14 mouse cellular contexts compared by ENCODE assay signal in the genomic region with DNA sequence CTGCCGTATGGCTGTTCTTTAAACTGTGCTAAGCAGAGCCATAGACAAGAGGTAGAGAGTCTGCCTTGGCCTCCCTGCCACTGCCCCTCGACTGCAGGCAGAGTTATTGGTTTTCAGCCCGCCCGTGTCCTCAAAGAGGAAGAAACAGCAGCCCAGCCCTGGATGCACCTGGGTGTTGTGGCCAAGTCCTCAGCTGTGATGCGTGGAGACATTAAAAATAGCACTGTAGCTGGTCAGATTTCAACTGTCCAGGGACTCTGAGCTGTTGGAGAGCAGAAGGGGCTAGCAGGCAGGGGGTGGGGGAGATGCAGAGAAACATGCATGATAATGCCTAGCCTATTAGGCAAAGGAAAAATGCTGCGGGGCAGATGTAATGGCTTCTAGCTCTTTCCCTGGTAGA.
A peak's percentile ranks its signal among the peaks of the same experiment; 100 is the strongest.
DNase-seq lines count a peak whose midpoint lies in the region; ATAC-seq and TF ChIP-seq lines count a peak whose summit lies in the region.
"Had no signal": no experiment of that assay in that cellular context is flagged by ENCODE, and none has a peak within 500 bp of the region (broad histone marks: within the 10 kb centered on the region; RNA-seq: fewer than 3 reads in every experiment).

No protein-coding gene starts in this region.

- no peak for TF ChIP-seq CTCF in kidney, adult 2 months (conservative IDR thresholded peaks at IDR 0.05; ENCODE audit: insufficient read depth, insufficient read length, low read depth, low read length)

- H3K9me3 ChIP-seq in neural tube, embryonic 11.5 days (ENCODE audit: control insufficient read depth, low read length), result no peaks in the 10 kb centered on the region
- H3K9me3 ChIP-seq in neural tube, embryonic 15.5 days (replicated peaks), result no peaks in the 10 kb centered on the region
- H3K9me3 ChIP-seq in limb, embryonic 11.5 days (ENCODE audit: control insufficient read depth, low read length), result no peaks in the 10 kb centered on the region

- H3K27me3 ChIP-seq in neural tube, embryonic 11.5 days (ENCODE audit: control insufficient read depth, insufficient read depth, low read length), result no peaks in the 10 kb centered on the region
- H3K27me3 ChIP-seq in neural tube, embryonic 15.5 days (replicated peaks), result no peaks in the 10 kb centered on the region
- H3K27me3 ChIP-seq in limb, embryonic 11.5 days (ENCODE audit: control insufficient read depth, insufficient read depth, low read length), result no peaks in the 10 kb centered on the region
- H3K27me3 ChIP-seq in splenic B cell, adult 2 months (ENCODE audit: control insufficient read depth, insufficient read depth, low read length, poor library complexity, severe bottlenecking), result no peaks in the 10 kb centered on the region
- no peaks in the 10 kb centered on the region for H3K27me3 ChIP-seq in kidney, adult 2 months (replicated peaks; ENCODE audit: control insufficient read depth, insufficient read depth, low read length)

- no peak overlapping the region for H3K9ac ChIP-seq in neural tube, embryonic 11.5 days (ENCODE audit: low read length)
- H3K9ac ChIP-seq in neural tube, embryonic 15.5 days (replicated peaks), result no peak overlapping the region
- H3K9ac ChIP-seq in limb, embryonic 11.5 days (ENCODE audit: low read length), result no peak overlapping the region
- H3K9ac ChIP-seq: lung, embryonic 14.5 days had no signal

- no peak overlapping the region for H3K4me3 ChIP-seq in neural tube, embryonic 11.5 days (ENCODE audit: low read depth, low read length)
- H3K4me3 ChIP-seq in neural tube, embryonic 15.5 days (replicated peaks), result no peak overlapping the region
- H3K4me3 ChIP-seq in limb, embryonic 11.5 days (ENCODE audit: low read depth, low read length), result no peak overlapping the region
- H3K4me3 ChIP-seq in kidney, adult 2 months (ENCODE audit: insufficient read depth, low read depth, low read length), result no peak overlapping the region

- H3K4me1 ChIP-seq in neural tube, embryonic 11.5 days (ENCODE audit: control insufficient read depth, insufficient read depth, low read length), result peaks cover 7% of the 10 kb centered on the region
- H3K4me1 ChIP-seq in neural tube, embryonic 15.5 days, result 0 out of 2 replicates have a peak, but pooled peaks cover 10% of the 10 kb centered on the region
- H3K4me1 ChIP-seq in limb, embryonic 11.5 days (ENCODE audit: control insufficient read depth, insufficient read depth, low read length), result peaks cover 11% of the 10 kb centered on the region
- no peaks in the 10 kb centered on the region for H3K4me1 ChIP-seq in kidney, adult 2 months (ENCODE audit: control insufficient read depth, insufficient read depth, low read length)

- H3K27ac ChIP-seq in neural tube, embryonic 11.5 days (ENCODE audit: low read depth, low read length), result peak overlapping the region; percentile 70
- no peak overlapping the region; the same call in 1 of the 2 replicates for H3K27ac ChIP-seq in neural tube, embryonic 15.5 days (replicated peaks)
- H3K27ac ChIP-seq in limb, embryonic 11.5 days (replicated peaks; ENCODE audit: low read depth, low read length), result peak overlapping the region; percentile 26; the same call in 1 of the 2 replicates
- no peak overlapping the region for H3K27ac ChIP-seq in kidney, adult 2 months (ENCODE audit: insufficient read depth, low read depth, low read length)

- ATAC-seq in neural tube, embryonic 11.5 days (ENCODE audit: insufficient read depth, low FRiP score, low TSS enrichment), result no peak
- ATAC-seq in neural tube, embryonic 15.5 days (ENCODE audit: low FRiP score), result no peak
- ATAC-seq in limb, embryonic 11.5 days (ENCODE audit: insufficient number of reproducible peaks, low FRiP score, low TSS enrichment, low read depth), result no peak
- ATAC-seq: activated CD4-positive, CD25-positive, alpha-beta regulatory T cell, adult 4 months had no signal

- H3K36me3 ChIP-seq in neural tube, embryonic 11.5 days (ENCODE audit: control insufficient read depth, insufficient read depth, low read length), result no peaks in the 10 kb centered on the region
- no peaks in the 10 kb centered on the region for H3K36me3 ChIP-seq in neural tube, embryonic 15.5 days
- H3K36me3 ChIP-seq in limb, embryonic 11.5 days (ENCODE audit: control insufficient read depth, insufficient read depth, low read length), result no peaks in the 10 kb centered on the region
- no peaks in the 10 kb centered on the region for H3K36me3 ChIP-seq in splenic B cell, adult 2 months (ENCODE audit: control insufficient read depth, insufficient read depth, low read length, poor library complexity, severe bottlenecking)
- H3K36me3 ChIP-seq in kidney, adult 2 months (ENCODE audit: control insufficient read depth, insufficient read depth, low read length), result no peaks in the 10 kb centered on the region

- TF ChIP-seq POLR2A in kidney, adult 2 months (IDR thresholded peaks at IDR 0.05; ENCODE audit: low read depth, low read length), result no peak

- H3K4me2 ChIP-seq in neural tube, embryonic 11.5 days (ENCODE audit: low read depth), result no peak overlapping the region
- H3K4me2 ChIP-seq in neural tube, embryonic 15.5 days, result no peak overlapping the region
- H3K4me2 ChIP-seq in limb, embryonic 11.5 days (ENCODE audit: low read depth, severe bottlenecking), result no peak overlapping the region
- H3K4me2 ChIP-seq: lung, embryonic 14.5 days had no signal

- 46% methylated on average over 6 of the region's 6 CpGs for WGBS in neural tube, embryonic 11.5 days
- 35% methylated on average over 6 of the region's 6 CpGs for WGBS in neural tube, embryonic 15.5 days
- WGBS in limb, embryonic 11.5 days, result 47% methylated on average over 6 of the region's 6 CpGs
- WGBS in kidney, adult 2 months, result 48% methylated on average over 6 of the region's 6 CpGs

- peak; percentile 20 for DNase-seq in embryo, embryonic 11 days
- DNase-seq in embryo, embryonic 9.5 days (ENCODE audit: extremely low spot score), result no peak
- DNase-seq in neural tube, embryonic 11.5 days (ENCODE audit: low spot score), result no peak
- no peak for DNase-seq in limb, embryonic 11.5 days (ENCODE audit: low spot score)
- peak; percentile 59 for DNase-seq in splenic B cell, adult 2 months (ENCODE audit: low read depth, low spot score)
- no peak for DNase-seq in urinary bladder, adult 2 months (ENCODE audit: low spot score)
- DNase-seq in kidney, adult 2 months, result no peak
- DNase-seq: cerebellum, adult 9-11 months; heart, postnatal 10 days; kidney, adult 18-20 months; lung, embryonic 14.5 days; right cerebral cortex, adult 18-20 months had no signal

Comparison
In these comparisons a context has a peak if more than half of its experiments do, and no peak if none do; other contexts are left out.
1. DNase-seq: peak in embryo, embryonic 11 days (single experiment) and splenic B cell, adult 2 months (single experiment); none in embryo, embryonic 9.5 days (single experiment), neural tube, embryonic 11.5 days (single experiment), limb, embryonic 11.5 days (single experiment), urinary bladder, adult 2 months (single experiment) and kidney, adult 2 months (single experiment).
2. H3K27ac ChIP-seq: peak in neural tube, embryonic 11.5 days (single experiment) and limb, embryonic 11.5 days (single experiment); none in neural tube, embryonic 15.5 days (single experiment) and kidney, adult 2 months (single experiment).